Mouse (Mus musculus) megakaryocyte, embryonic 14.5 days (primary cell): ENCODE data around the gene Siglech. TPM values are rescaled to one million over a fixed set of nuclear protein-coding genes. Genes with fewer than 3 reads are reported as not detected.

Experiments used
- H3K27me3 ChIP-seq: replicated peaks from 2 replicates; pipeline ENCODE3; 2012; ENCODE audit warnings: inconsistent platforms
- H3K36me3 ChIP-seq: replicated peaks from 2 replicates; pipeline ENCODE3; 2012; ENCODE audit warnings: low read length, inconsistent platforms, mixed read lengths
- H3K4me1 ChIP-seq: 2 replicates; pipeline ENCODE4 v1.6.1; 2012; ENCODE audit warnings: inconsistent platforms
- H3K4me3 ChIP-seq: replicated peaks from 2 replicates; pipeline ENCODE3; 2012; ENCODE audit warnings: moderate library complexity, mild to moderate bottlenecking, inconsistent platforms
- H3K9me3 ChIP-seq: 2 replicates; pipeline ENCODE4 v1.6.1; 2012; ENCODE audit warnings: inconsistent platforms
- FLI1 ChIP-seq: IDR thresholded peaks from 2 replicates; pipeline ENCODE4 v1.6.1; 2012; ENCODE audit warnings: low read length, inconsistent platforms, mixed read lengths
- GATA1 ChIP-seq: IDR thresholded peaks from 3 replicates; pipeline ENCODE4 v1.6.1; 2012; ENCODE audit warnings: mixed read lengths, low read length, inconsistent platforms, borderline replicate concordance
- polyA plus RNA-seq: library from polyadenylated mRNA; stranded (reverse); fragments of >175 nt; gene quantifications from 2 replicates; pipeline ENCODE4 v1.2.3, GENCODE M21; 2012; ENCODE audit warnings: low replicate concordance; ENCODE audit not compliant: insufficient read depth

Gene Siglech
- 0.13 TPM in 1 of 2 replicates, not detected in the other for polyA plus RNA-seq

GRCm38 (mm10) chr7:55767926-55768325 is at the start of gene Siglech:
Gene Siglech (plus strand): TSS chr7:55768178.
- TF ChIP-seq GATA1, result no peak
- TF ChIP-seq FLI1, result no peak
- Histone ChIP-seq H3K4me1 (0 out of 2 replicates have a peak, but pooled peaks cover 3% of the 10 kb centered on the region), H3K36me3 (no peaks in the 10 kb centered on the region), H3K27me3 (peaks cover 6% of the 10 kb centered on the region), H3K4me3 (no peak within 1 kb of the TSS), H3K9me3 (no peaks in the 10 kb centered on the region)

DNA sequence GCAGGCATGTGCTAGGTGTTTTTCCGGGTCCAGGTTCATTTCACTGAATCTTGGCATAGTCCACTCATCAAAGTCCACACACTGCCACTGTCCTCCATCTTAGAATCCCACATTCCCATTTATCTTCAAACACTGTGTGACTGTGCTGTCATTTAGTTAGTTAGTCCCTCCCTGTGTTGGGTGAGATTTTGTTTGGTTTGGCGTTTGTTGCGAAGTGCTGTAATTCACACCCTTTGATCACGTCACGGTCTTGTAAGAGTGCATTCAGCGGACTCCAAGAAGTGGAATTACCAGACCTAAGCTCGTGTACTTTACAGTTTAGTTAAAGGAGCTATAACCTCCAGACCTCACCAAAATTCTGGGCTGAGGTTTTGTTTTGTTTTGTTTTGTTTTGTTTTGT is 45.3 kb upstream of the Siglech start:
- Histone ChIP-seq H3K4me1 (no peaks in the 10 kb centered on the region; the same call in 1 of the 2 replicates), H3K4me3 (no peak overlapping the region), H3K9me3 (peaks cover 6% of the 10 kb centered on the region), H3K36me3 (no peaks in the 10 kb centered on the region), H3K27me3 (no peaks in the 10 kb centered on the region)
- no peak for TF ChIP-seq FLI1
- TF ChIP-seq GATA1, result no peak

GRCm38 (mm10) chr7:55728903-55729302 is 39.1 kb upstream of the Siglech start:
- Histone ChIP-seq H3K27me3 (no peaks in the 10 kb centered on the region), H3K9me3 (peaks cover 6% of the 10 kb centered on the region), H3K4me1 (no peaks in the 10 kb centered on the region; the same call in 1 of the 2 replicates), H3K36me3 (no peaks in the 10 kb centered on the region), H3K4me3 (no peak overlapping the region)
- TF ChIP-seq GATA1 (no peak), FLI1 (no peak)

- no peak for TF ChIP-seq GATA1
- no peak for TF ChIP-seq FLI1
- no peaks in the 10 kb centered on the region for H3K36me3 ChIP-seq
- no peaks in the 10 kb centered on the region for H3K27me3 ChIP-seq
- peaks cover 6% of the 10 kb centered on the region; the same call in 1 of the 2 replicates for H3K4me1 ChIP-seq
- H3K4me3 ChIP-seq, result peak overlapping the region; percentile 1
- H3K9me3 ChIP-seq, result no peaks in the 10 kb centered on the region
Measured at GRCm38 (mm10) chr7:55734483-55734882, 33.5 kb upstream of the Siglech start.

DNA sequence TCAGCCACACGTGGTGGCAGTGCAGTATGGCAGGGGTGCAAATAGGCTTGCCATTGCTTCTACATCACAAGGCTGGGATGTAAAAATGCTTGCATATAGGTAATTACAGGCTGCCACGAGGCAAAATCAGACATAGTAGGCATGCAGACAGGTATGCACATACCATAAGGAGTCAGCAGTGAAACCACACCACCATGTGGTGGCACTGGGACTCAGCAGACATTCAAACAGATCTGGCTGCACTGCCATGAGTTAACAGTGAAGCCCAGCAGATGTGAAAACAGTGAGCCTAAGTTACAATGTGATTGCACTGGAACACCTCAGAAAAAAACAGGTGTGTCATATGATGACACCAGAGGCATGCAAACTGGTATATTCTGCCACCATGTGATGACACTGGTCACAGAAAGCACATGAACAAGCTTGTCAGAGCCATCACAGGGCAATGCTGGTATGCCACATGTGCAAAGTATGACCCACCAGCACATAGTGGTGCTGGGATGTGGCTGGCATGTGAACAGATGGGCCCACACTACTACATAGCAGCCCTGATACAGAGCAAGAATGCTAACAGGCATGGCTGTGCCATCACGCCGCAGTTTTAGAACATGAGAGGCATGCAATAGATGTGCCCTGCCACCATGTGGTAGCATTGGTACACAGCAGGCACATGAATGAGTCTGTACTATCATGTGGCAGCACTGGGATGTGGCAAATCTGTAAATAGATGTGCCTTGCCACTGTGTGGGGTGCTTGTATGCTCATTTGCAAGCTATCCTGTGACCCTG is 30.7 kb upstream of the Siglech start:
- Histone ChIP-seq H3K4me1 (peaks cover 6% of the 10 kb centered on the region; the same call in 1 of the 2 replicates), H3K36me3 (no peaks in the 10 kb centered on the region), H3K27me3 (no peaks in the 10 kb centered on the region), H3K9me3 (no peaks in the 10 kb centered on the region), H3K4me3 (peak overlapping the region; percentile 55)
- TF ChIP-seq FLI1, result no peak
- no peak for TF ChIP-seq GATA1

DNA sequence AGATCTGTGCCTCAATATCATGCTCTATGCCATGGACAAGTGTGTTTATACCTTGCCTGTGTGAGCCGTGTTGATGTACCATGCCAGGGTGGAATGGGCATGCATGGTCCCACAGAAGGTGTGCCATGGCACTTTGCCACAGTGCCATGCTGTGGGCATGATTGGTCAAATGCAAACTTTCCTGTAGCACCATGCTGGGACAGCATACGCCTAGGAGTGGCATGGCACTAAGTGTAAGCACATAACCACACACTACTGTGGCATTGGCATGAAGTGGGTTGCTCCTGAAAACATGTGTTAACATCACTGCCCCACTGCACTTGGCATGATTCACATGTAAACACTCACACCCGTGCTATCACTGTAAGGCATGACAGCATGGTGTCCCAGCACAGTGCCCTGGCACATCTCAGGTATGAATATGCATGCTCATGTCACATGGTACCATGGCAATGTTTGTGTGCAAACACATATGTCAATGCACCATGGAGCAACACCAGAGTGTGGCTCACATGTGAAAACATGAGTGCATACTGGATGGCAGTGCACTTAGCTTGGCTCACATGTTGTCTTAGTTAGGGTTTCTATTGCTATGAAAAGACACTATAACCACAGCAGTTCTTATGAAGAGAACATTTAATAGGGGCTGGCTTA is 24.2 kb upstream of the Siglech start:
- TF ChIP-seq FLI1 (no peak), GATA1 (no peak)
- no peaks in the 10 kb centered on the region for H3K36me3 ChIP-seq
- H3K4me3 ChIP-seq, result peak overlapping the region; percentile 9
- no peaks in the 10 kb centered on the region for H3K27me3 ChIP-seq
- peaks cover 5% of the 10 kb centered on the region for H3K4me1 ChIP-seq
- H3K9me3 ChIP-seq, result no peaks in the 10 kb centered on the region

DNA sequence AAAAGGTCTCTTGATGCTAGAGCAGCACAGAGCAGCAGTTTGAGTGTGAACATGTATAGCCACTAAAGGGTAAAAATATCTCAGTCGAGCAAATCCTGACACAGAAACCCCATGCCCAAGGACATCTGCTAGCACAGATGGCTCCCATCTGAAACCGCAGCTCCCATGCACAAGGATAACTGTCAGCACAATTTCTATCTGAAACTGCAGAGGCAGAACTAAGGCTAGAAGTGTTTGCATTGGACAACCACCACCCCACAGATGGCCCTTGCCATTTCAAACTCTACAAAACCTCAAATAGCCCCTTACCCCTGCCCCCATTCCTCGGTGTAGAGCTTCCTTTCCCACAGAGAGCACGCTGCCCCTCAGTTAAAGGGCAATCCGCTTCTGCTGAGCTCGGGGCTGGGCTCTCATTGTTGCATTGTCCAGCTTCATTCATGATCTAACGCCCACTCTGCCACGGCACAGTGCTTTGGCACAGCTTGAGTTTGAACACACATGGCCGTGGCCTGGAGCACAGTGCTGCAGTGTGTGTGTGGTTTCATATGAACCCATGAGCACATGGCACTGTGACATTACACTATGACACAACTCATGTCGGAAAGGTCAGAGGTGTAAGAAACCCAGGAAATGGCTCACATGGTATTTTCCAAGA is 23.3 kb upstream of the Siglech start:
- peaks cover 5% of the 10 kb centered on the region for H3K4me1 ChIP-seq
- no peak overlapping the region for H3K4me3 ChIP-seq
- H3K9me3 ChIP-seq, result no peaks in the 10 kb centered on the region
- H3K27me3 ChIP-seq, result no peaks in the 10 kb centered on the region
- H3K36me3 ChIP-seq, result no peaks in the 10 kb centered on the region
- no peak for TF ChIP-seq GATA1
- no peak for TF ChIP-seq FLI1

DNA sequence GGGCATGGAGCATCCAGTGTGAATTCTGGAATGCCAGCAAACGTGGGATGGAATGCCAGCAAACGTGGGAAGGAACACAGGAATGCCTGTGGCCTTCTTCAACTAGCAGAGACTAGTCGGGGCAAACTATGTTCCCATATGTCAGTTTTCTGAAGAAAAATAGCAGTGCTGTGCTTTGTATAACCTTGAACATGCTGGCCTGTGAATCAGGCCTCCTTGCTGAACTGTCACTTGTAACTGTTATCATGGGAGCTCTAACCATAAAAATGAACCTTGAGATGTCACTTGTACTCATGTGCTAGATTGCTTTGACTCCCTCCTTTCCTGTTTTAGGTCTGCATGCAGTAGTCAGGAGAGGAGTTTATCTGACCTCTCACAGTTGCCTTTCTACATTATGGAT is 17.1 kb upstream of the Siglech start:
- H3K4me1 ChIP-seq, result peaks cover 3% of the 10 kb centered on the region; the same call in 1 of the 2 replicates
- no peaks in the 10 kb centered on the region for H3K9me3 ChIP-seq
- H3K27me3 ChIP-seq, result no peaks in the 10 kb centered on the region
- H3K4me3 ChIP-seq, result no peak overlapping the region
- H3K36me3 ChIP-seq, result no peaks in the 10 kb centered on the region
- TF ChIP-seq GATA1, result no peak
- no peak for TF ChIP-seq FLI1

DNA sequence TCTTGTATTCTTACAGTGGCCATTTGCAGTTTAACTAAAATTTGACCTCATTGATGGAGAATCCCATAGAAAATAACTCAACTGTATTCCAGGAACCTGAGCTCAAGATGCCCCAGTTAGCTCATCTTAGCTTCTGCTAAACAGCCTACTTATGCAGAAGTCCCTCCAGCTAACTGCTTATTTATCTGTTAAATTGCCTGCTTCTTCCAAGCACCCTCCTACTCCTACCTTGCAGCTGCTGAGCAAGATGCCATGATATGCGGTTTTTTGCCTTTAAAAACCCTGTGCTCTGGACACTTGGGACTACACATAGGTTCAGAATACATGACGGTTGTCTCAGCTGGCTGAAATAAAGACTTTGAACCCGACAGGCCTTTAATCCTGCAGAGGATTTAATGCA is 8.6 kb upstream of the Siglech start:
- H3K4me1 ChIP-seq, result no peaks in the 10 kb centered on the region
- no peaks in the 10 kb centered on the region for H3K27me3 ChIP-seq
- no peaks in the 10 kb centered on the region for H3K36me3 ChIP-seq
- H3K9me3 ChIP-seq, result no peaks in the 10 kb centered on the region
- TF ChIP-seq FLI1 (no peak), GATA1 (no peak)
- H3K4me3 ChIP-seq, result no peak overlapping the region
